Mouse (Mus musculus) C2C12 (cell line): Measurements from ENCODE around the gene Nek11.

Experiments
- CEBPB ChIP-seq: IDR thresholded peaks from one replicate; pipeline ENCODE4 v1.6.1; 2011; ENCODE audit warnings: low read depth, mild to moderate bottlenecking, control low read depth, moderate library complexity
- CTCF ChIP-seq: IDR thresholded peaks from one replicate; pipeline ENCODE4 v1.5.1; 2011; ENCODE audit not compliant: control insufficient read depth, insufficient read depth, insufficient read length
- MYOD1 ChIP-seq: IDR thresholded peaks from one replicate; pipeline ENCODE4 v1.6.1; 2011; ENCODE audit warnings: low read depth; ENCODE audit not compliant: control insufficient read depth, insufficient read length
- USF1 ChIP-seq: IDR thresholded peaks from one replicate; pipeline ENCODE4 v1.6.1; 2011; ENCODE audit warnings: low read depth, mild to moderate bottlenecking, control low read depth, moderate library complexity

- TF ChIP-seq CTCF (no peak), MYOD1 (no peak), CEBPB (no peak), USF1 (no peak)
Observed at GRCm38 (mm10) chr9:105376954-105377530, 18.3 kb downstream of the Nek11 start.
